Mouse (Mus musculus): Measurements from ENCODE around the gene Rbm47. TPM values are rescaled to one million over a fixed set of nuclear protein-coding genes. Genes with fewer than 3 reads are reported as not detected.

The Rbm47 gene
- polyA plus RNA-seq, 1 experiment = 37.2 TPM

- 60% methylated on average over 5 of the region's 5 CpGs for WGBS
- Histone ChIP-seq H3K4me1 (ENCODE audit: control insufficient read depth, insufficient read depth, low read length) (no peaks in the 10 kb centered on the region), H3K4me3 (replicated peaks; ENCODE audit: extremely low read depth, low read depth, low read length) (no peak overlapping the region)
- no peak for DNase-seq
- TF ChIP-seq CTCF (IDR thresholded peaks at IDR 0.05; ENCODE audit: insufficient read depth, low read length) (no peak), POLR2A (IDR thresholded peaks at IDR 0.05; ENCODE audit: borderline replicate concordance, extremely low read depth, low read depth, low read length) (no peak)
Observed at GRCm38 (mm10) chr5:66050841-66051240, 122.1 kb downstream of the Rbm47 start.

GRCm38 (mm10) chr5:66046356-66046755 lies 126.6 kb downstream of the Rbm47 start:
- Histone ChIP-seq H3K4me1 (ENCODE audit: control insufficient read depth, insufficient read depth, low read length) (no peaks in the 10 kb centered on the region), H3K4me3 (replicated peaks; ENCODE audit: extremely low read depth, low read depth, low read length) (no peak overlapping the region)
- 66% methylated on average over 3 of the region's 3 CpGs for WGBS
- no peak for DNase-seq
- TF ChIP-seq CTCF (IDR thresholded peaks at IDR 0.05; ENCODE audit: insufficient read depth, low read length) (no peak), POLR2A (IDR thresholded peaks at IDR 0.05; ENCODE audit: borderline replicate concordance, extremely low read depth, low read depth, low read length) (no peak)

- TF ChIP-seq CTCF (IDR thresholded peaks at IDR 0.05; ENCODE audit: insufficient read depth, low read length) (no peak), POLR2A (IDR thresholded peaks at IDR 0.05; ENCODE audit: borderline replicate concordance, extremely low read depth, low read depth, low read length) (no peak)
- Histone ChIP-seq H3K4me3 (replicated peaks; ENCODE audit: extremely low read depth, low read depth, low read length) (no peak overlapping the region), H3K4me1 (ENCODE audit: control insufficient read depth, insufficient read depth, low read length) (no peaks in the 10 kb centered on the region)
- 61% methylated on average over 3 of the region's 3 CpGs for WGBS
- no peak for DNase-seq
Observed at GRCm38 (mm10) chr5:66043897-66044296, 129.0 kb downstream of the Rbm47 start.

- WGBS = 49% methylated on average over 10 of the region's 10 CpGs
- no peak for DNase-seq
- TF ChIP-seq POLR2A (IDR thresholded peaks at IDR 0.05; ENCODE audit: borderline replicate concordance, extremely low read depth, low read depth, low read length) (no peak), CTCF (IDR thresholded peaks at IDR 0.05; ENCODE audit: insufficient read depth, low read length) (no peak)
- no peaks in the 10 kb centered on the region for H3K4me1 ChIP-seq (ENCODE audit: control insufficient read depth, insufficient read depth, low read length)
- H3K4me3 ChIP-seq (replicated peaks; ENCODE audit: extremely low read depth, low read depth, low read length) = no peak overlapping the region
Observed at GRCm38 (mm10) chr5:66042651-66043340, 130.1 kb downstream of the Rbm47 start.

- 75% methylated on average over 7 of the region's 7 CpGs for WGBS
- peaks cover 3% of the 10 kb centered on the region; the same call in 1 of the 2 replicates for H3K4me1 ChIP-seq (ENCODE audit: control insufficient read depth, insufficient read depth, low read length)
- no peak overlapping the region for H3K4me3 ChIP-seq (replicated peaks; ENCODE audit: extremely low read depth, low read depth, low read length)
- TF ChIP-seq POLR2A (IDR thresholded peaks at IDR 0.05; ENCODE audit: borderline replicate concordance, extremely low read depth, low read depth, low read length) (no peak), CTCF (IDR thresholded peaks at IDR 0.05; ENCODE audit: insufficient read depth, low read length) (no peak)
- no peak for DNase-seq
Observed at GRCm38 (mm10) chr5:66040744-66041279, 132.1 kb downstream of the Rbm47 start.

- DNase-seq = no peak
- Histone ChIP-seq H3K4me1 (ENCODE audit: control insufficient read depth, insufficient read depth, low read length) (peaks cover 3% of the 10 kb centered on the region; the same call in 1 of the 2 replicates), H3K4me3 (replicated peaks; ENCODE audit: extremely low read depth, low read depth, low read length) (no peak overlapping the region)
- TF ChIP-seq CTCF (IDR thresholded peaks at IDR 0.05; ENCODE audit: insufficient read depth, low read length) = no peak
- no peak for TF ChIP-seq POLR2A (IDR thresholded peaks at IDR 0.05; ENCODE audit: borderline replicate concordance, extremely low read depth, low read depth, low read length)
- WGBS = 78% methylated on average over 2 of the region's 2 CpGs
Observed at GRCm38 (mm10) chr5:66039813-66040212, 133.1 kb downstream of the Rbm47 start.

GRCm38 (mm10) chr5:66037066-66037465 lies 135.9 kb downstream of the Rbm47 start:
- 50% methylated on average over 6 of the region's 6 CpGs for WGBS
- TF ChIP-seq CTCF (IDR thresholded peaks at IDR 0.05; ENCODE audit: insufficient read depth, low read length) (no peak), POLR2A (IDR thresholded peaks at IDR 0.05; ENCODE audit: borderline replicate concordance, extremely low read depth, low read depth, low read length) (no peak)
- Histone ChIP-seq H3K4me3 (replicated peaks; ENCODE audit: extremely low read depth, low read depth, low read length) (no peak overlapping the region), H3K4me1 (ENCODE audit: control insufficient read depth, insufficient read depth, low read length) (peaks cover 3% of the 10 kb centered on the region; the same call in 1 of the 2 replicates)
- no peak for DNase-seq

GRCm38 (mm10) chr5:66036440-66037054 lies 136.4 kb downstream of the Rbm47 start:
- no peak for TF ChIP-seq CTCF (IDR thresholded peaks at IDR 0.05; ENCODE audit: insufficient read depth, low read length)
- no peak for TF ChIP-seq POLR2A (IDR thresholded peaks at IDR 0.05; ENCODE audit: borderline replicate concordance, extremely low read depth, low read depth, low read length)
- DNase-seq = no peak
- Histone ChIP-seq H3K4me3 (replicated peaks; ENCODE audit: extremely low read depth, low read depth, low read length) (no peak overlapping the region), H3K4me1 (ENCODE audit: control insufficient read depth, insufficient read depth, low read length) (peaks cover 3% of the 10 kb centered on the region; the same call in 1 of the 2 replicates)
- WGBS = 35% methylated on average over 7 of the region's 7 CpGs

GRCm38 (mm10) chr5:66034375-66035195 lies 138.3 kb downstream of the Rbm47 start:
- TF ChIP-seq POLR2A (IDR thresholded peaks at IDR 0.05; ENCODE audit: borderline replicate concordance, extremely low read depth, low read depth, low read length) (no peak), CTCF (IDR thresholded peaks at IDR 0.05; ENCODE audit: insufficient read depth, low read length) (no peak)
- 65% methylated on average over 14 of the region's 14 CpGs for WGBS
- H3K4me1 ChIP-seq (ENCODE audit: control insufficient read depth, insufficient read depth, low read length) = peaks cover 3% of the 10 kb centered on the region; the same call in 1 of the 2 replicates
- no peak overlapping the region for H3K4me3 ChIP-seq (replicated peaks; ENCODE audit: extremely low read depth, low read depth, low read length)
- DNase-seq = no peak
